Mouse (Mus musculus) CD4-positive, CD25-positive, alpha-beta regulatory T cell, adult 2 months (primary cell): ENCODE data around the gene AC109138.7.
"Not testable (repeated sequence)": the region's sequence is repeated elsewhere in the genome, so short reads cannot be mapped to it uniquely, and the experiment has no call there.

Source experiments
- DNase-seq: peaks from one replicate; pipeline ENCODE4 v3.0.0-alpha.2; 2012; ENCODE audit warnings: low read depth, low spot score

AC109138.7 gene

GRCm38 (mm10) chr19:4247010-4247409, 32.9 kb downstream of the AC109138.7 start:
- peak; percentile 60 for DNase-seq

- not testable (repeated sequence) for DNase-seq
Measured at GRCm38 (mm10) chr19:4248683-4249082, 34.5 kb downstream of the AC109138.7 start.

- DNase-seq: no peak
Measured at GRCm38 (mm10) chr19:4254230-4254629, 40.1 kb downstream of the AC109138.7 start.

GRCm38 (mm10) chr19:4255583-4256162, 41.5 kb downstream of the AC109138.7 start:
- DNase-seq: peak; percentile 54

- peak; percentile 95 for DNase-seq
Measured at GRCm38 (mm10) chr19:4257216-4257896, 43.2 kb downstream of the AC109138.7 start.

- DNase-seq: no peak
Measured at GRCm38 (mm10) chr19:4257897-4258252, 43.7 kb downstream of the AC109138.7 start.

- DNase-seq: peak; percentile 76
Measured at GRCm38 (mm10) chr19:4261038-4261698, 47.0 kb downstream of the AC109138.7 start.

GRCm38 (mm10) chr19:4262756-4263155, 48.6 kb downstream of the AC109138.7 start:
- no peak for DNase-seq

GRCm38 (mm10) chr19:4263702-4264101, 49.5 kb downstream of the AC109138.7 start:
- DNase-seq: peak; percentile 22

- no peak for DNase-seq
Measured at GRCm38 (mm10) chr19:4264171-4264780, 50.1 kb downstream of the AC109138.7 start.

GRCm38 (mm10) chr19:4265956-4266355, 51.8 kb downstream of the AC109138.7 start:
- no peak for DNase-seq

- peak; percentile 81 for DNase-seq
Measured at GRCm38 (mm10) chr19:4268566-4269361, 54.6 kb downstream of the AC109138.7 start, which contains the start of gene Ssh3. Gene Ssh3, minus strand, starts transcription at chr19:4269180.

GRCm38 (mm10) chr19:4270187-4270586, 56.0 kb downstream of the AC109138.7 start:
- DNase-seq: no peak

- DNase-seq: no peak
Measured at GRCm38 (mm10) chr19:4270972-4271371, 56.8 kb downstream of the AC109138.7 start.

- peak; percentile 56 for DNase-seq
Measured at GRCm38 (mm10) chr19:4279487-4279886, 65.3 kb downstream of the AC109138.7 start.

- no peak for DNase-seq
Measured at GRCm38 (mm10) chr19:4280425-4280824, 66.3 kb downstream of the AC109138.7 start.
